Mouse (Mus musculus) CH12.LX (cell line): ENCODE results near the gene Arhgef3. TPM values are rescaled to one million over a fixed set of nuclear protein-coding genes. Genes with fewer than 3 reads are reported as not detected.

ENCODE experiments used
- DNase-seq: peaks from one replicate; pipeline ENCODE4 v3.0.0-alpha.2; 2013; ENCODE audit errors: extremely low read depth
- H3K27ac ChIP-seq: 2 replicates; pipeline ENCODE4 v1.5.1; 2012; ENCODE audit warnings: low read depth, mild to moderate bottlenecking, control low read depth, moderate library complexity; ENCODE audit not compliant: insufficient read depth
- H3K27me3 ChIP-seq: replicated peaks from 2 replicates; pipeline ENCODE3; 2012; ENCODE audit warnings: inconsistent platforms
- H3K36me3 ChIP-seq, 2 experiments: replicated peaks in 1 of 2; 2 replicates each; pipeline versions ENCODE3 to v1.6.1; 2012; ENCODE audit warnings: inconsistent platforms in 1 of 2, low read length in 1 of 2, mild to moderate bottlenecking in 1 of 2, mixed read lengths in 1 of 2, moderate library complexity in 1 of 2; ENCODE audit not compliant: control insufficient read depth in 1 of 2, insufficient read depth in 1 of 2
- H3K4me1 ChIP-seq, 2 experiments: 2 replicates each; pipeline ENCODE4 v1.6.1; 2012; ENCODE audit warnings: inconsistent platforms in 1 of 2, moderate library complexity in 1 of 2; ENCODE audit not compliant: insufficient read depth in 2 of 2, control insufficient read depth in 1 of 2
- H3K4me2 ChIP-seq: 2 replicates; pipeline ENCODE4 v1.6.1; 2012; ENCODE audit warnings: low read depth, mild to moderate bottlenecking, control low read depth; ENCODE audit not compliant: poor library complexity, insufficient read depth, severe bottlenecking
- H3K4me3 ChIP-seq, 3 experiments: fragments of 150-350 bp in 1 of 3; sonication (generic) in 1 of 3; replicated peaks in 1 of 3; 2 replicates each; pipeline versions ENCODE3 to v1.5.1; 2011 to 2012; ENCODE audit warnings: low read depth in 2 of 3, low read length in 2 of 3, mild to moderate bottlenecking in 2 of 3, moderate library complexity in 2 of 3, control low read depth in 1 of 3, improper control_type of control experiment in 1 of 3, inconsistent platforms in 1 of 3, mixed read lengths in 1 of 3; ENCODE audit not compliant: poor library complexity in 1 of 3
- H3K79me2 ChIP-seq: replicated peaks from 2 replicates; pipeline ENCODE4 v1.6.1; 2012; ENCODE audit warnings: mild to moderate bottlenecking, moderate library complexity; ENCODE audit not compliant: control insufficient read depth, poor library complexity, insufficient read depth, severe bottlenecking; ENCODE audit errors: extremely low read depth
- H3K9ac ChIP-seq: 2 replicates; pipeline ENCODE4 v1.6.1; 2012; ENCODE audit warnings: low read depth, mild to moderate bottlenecking, control low read depth, moderate library complexity; ENCODE audit not compliant: insufficient read depth
- H3K9me3 ChIP-seq: replicated peaks from 2 replicates; pipeline ENCODE3; 2012; ENCODE audit warnings: low read length, inconsistent platforms, mixed read lengths
- ELF1 ChIP-seq: IDR thresholded peaks from 2 replicates; pipeline ENCODE4 v1.6.1; 2014; ENCODE audit warnings: low read depth, mild to moderate bottlenecking, inconsistent platforms, low read length, improper control_type of control experiment
- ETS1 ChIP-seq: conservative IDR thresholded peaks from 2 replicates; pipeline ENCODE4 v1.6.1; 2012; ENCODE audit warnings: low read depth, mild to moderate bottlenecking, inconsistent platforms, low read length, improper control_type of control experiment, moderate library complexity
- IRF4 ChIP-seq: IDR thresholded peaks from 2 replicates; pipeline ENCODE4 v1.6.1; 2014; ENCODE audit warnings: low read depth, mild to moderate bottlenecking, inconsistent platforms, low read length, improper control_type of control experiment
- KAT2A ChIP-seq: IDR thresholded peaks from 2 replicates; pipeline ENCODE4 v1.6.1; 2012; ENCODE audit warnings: low read length, improper control_type of control experiment, inconsistent platforms; ENCODE audit not compliant: insufficient replicate concordance
- MAX ChIP-seq: IDR thresholded peaks from 2 replicates; pipeline ENCODE4 v1.6.1; 2011; ENCODE audit warnings: low read length, improper control_type of control experiment
- MAZ ChIP-seq: IDR thresholded peaks from 2 replicates; pipeline ENCODE4 v1.6.1; 2012; ENCODE audit warnings: low read depth, mild to moderate bottlenecking, inconsistent platforms, low read length, improper control_type of control experiment, moderate library complexity
- MXI1 ChIP-seq: IDR thresholded peaks from 2 replicates; pipeline ENCODE4 v1.6.1; 2011; ENCODE audit warnings: mild to moderate bottlenecking, low read depth, low read length, improper control_type of control experiment
- NELFE ChIP-seq: IDR thresholded peaks from 2 replicates; pipeline ENCODE4 v1.6.1; 2011; ENCODE audit warnings: low read depth, low read length, improper control_type of control experiment
- PAX5 ChIP-seq: IDR thresholded peaks from 2 replicates; pipeline ENCODE4 v1.6.1; 2012; ENCODE audit warnings: low read length, inconsistent platforms, mixed read lengths
- POLR2A ChIP-seq: IDR thresholded peaks from 2 replicates; pipeline ENCODE4 v1.6.1; 2011; ENCODE audit warnings: low read depth, mild to moderate bottlenecking, improper control_type of control experiment, low read length
- POLR2AphosphoS2 ChIP-seq: IDR thresholded peaks from 2 replicates; pipeline ENCODE4 v1.6.1; 2011; ENCODE audit warnings: low read depth, low read length, improper control_type of control experiment
- RCOR1 ChIP-seq: conservative IDR thresholded peaks from 2 replicates; pipeline ENCODE4 v1.6.1; 2012; ENCODE audit warnings: low read depth, mild to moderate bottlenecking, inconsistent platforms, low read length, improper control_type of control experiment
- SIN3A ChIP-seq: IDR thresholded peaks from 2 replicates; pipeline ENCODE4 v1.6.1; 2012; ENCODE audit warnings: low read length, improper control_type of control experiment, inconsistent platforms
- SMC3 ChIP-seq: IDR thresholded peaks from 2 replicates; pipeline ENCODE4 v1.6.1; 2011; ENCODE audit warnings: low read depth, low read length, improper control_type of control experiment
- TBP ChIP-seq: conservative IDR thresholded peaks from 2 replicates; pipeline ENCODE4 v1.6.1; 2011; ENCODE audit warnings: low read depth, low read length, improper control_type of control experiment
- UBTF ChIP-seq: IDR thresholded peaks from 2 replicates; pipeline ENCODE4 v1.6.1; 2012; ENCODE audit warnings: low read depth, mild to moderate bottlenecking, inconsistent platforms, low read length, improper control_type of control experiment, moderate library complexity
- USF2 ChIP-seq: conservative IDR thresholded peaks from 2 replicates; pipeline ENCODE4 v1.6.1; 2011; ENCODE audit warnings: low read depth, low read length, improper control_type of control experiment
- dilution Hi-C: fragments of 300-500 bp; cut with MboI; formaldehyde crosslinking; loops from 2 replicates; pipeline ENCODE4 v1.14.3; 2020; ENCODE audit warnings: low sequenced_read_pairs; ENCODE audit not compliant: extremely low pct_unique_long_range_greater_than_20kb, extremely low pct_ligation_motif_present
- in situ Hi-C: fragments of 300-500 bp; cut with MboI; formaldehyde crosslinking; loops from 3 replicates; pipeline ENCODE4 v1.14.3; 2019; ENCODE audit warnings: low sequenced_read_pairs, low pct_ligation_motif_present, low pct_unique_long_range_greater_than_20kb, mixed read lengths
- polyA plus RNA-seq: library from polyadenylated mRNA; unstranded; fragments of >175 nt; gene quantifications from 2 replicates; pipeline ENCODE4 v1.2.1, GENCODE M21; 2012; ENCODE audit warnings: low read depth; ENCODE audit not compliant: insufficient read length
- total RNA-seq, 2 experiments: library from RNA; depleted of rRNA; stranded (reverse); fragments of 300-350 nt in 1 of 2; fragments of >200 nt in 1 of 2; gene quantifications; 2 replicates each; pipeline ENCODE4 v1.2.3; 2012 to 2014

The Arhgef3 gene
- total and polyA plus RNA-seq, 3 experiments = 0.51 to 0.64 (median 0.62) TPM

DNA sequence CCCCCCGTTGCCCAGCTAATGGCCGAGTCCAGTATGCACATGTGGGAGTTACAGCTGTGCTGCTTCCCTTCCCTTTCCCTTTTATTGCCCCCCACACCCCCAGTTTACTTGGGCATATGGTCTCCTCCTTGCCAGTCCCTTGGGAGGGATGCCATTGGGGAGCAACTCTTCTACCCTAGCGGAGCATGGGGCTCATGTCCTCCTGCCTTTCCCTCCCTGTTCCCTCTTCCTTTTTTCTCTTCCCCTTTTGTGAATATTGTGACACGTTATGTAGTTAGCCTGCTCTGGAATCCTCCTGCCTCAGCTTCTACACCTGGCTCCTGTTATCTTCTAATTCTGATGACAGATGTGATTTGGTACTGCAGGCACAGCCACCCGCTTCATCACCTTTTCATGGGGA, 28.0 kb downstream of the Arhgef3 start:
- Histone ChIP-seq H3K4me2 (no peak overlapping the region), H3K4me1 (peaks cover 4 to 28% of the 10 kb centered on the region in 2 experiments), H3K27ac (no peak overlapping the region), H3K36me3 (no peaks in the 10 kb centered on the region), H3K27me3 (no peaks in the 10 kb centered on the region), H3K9me3 (no peaks in the 10 kb centered on the region), H3K9ac (no peak overlapping the region), H3K4me3 (no peak overlapping the region), H3K79me2 (no peaks in the 10 kb centered on the region)
- peak; percentile 9 for DNase-seq
- TF ChIP-seq MAX (no peak), TBP (no peak), KAT2A (no peak), PAX5 (no peak), USF2 (no peak), NELFE (no peak), IRF4 (no peak), ETS1 (no peak), MAZ (no peak), ELF1 (no peak), RCOR1 (no peak), SMC3 (no peak)
- in situ Hi-C loops = no loop called here
- dilution Hi-C loops = no loop called here

DNA sequence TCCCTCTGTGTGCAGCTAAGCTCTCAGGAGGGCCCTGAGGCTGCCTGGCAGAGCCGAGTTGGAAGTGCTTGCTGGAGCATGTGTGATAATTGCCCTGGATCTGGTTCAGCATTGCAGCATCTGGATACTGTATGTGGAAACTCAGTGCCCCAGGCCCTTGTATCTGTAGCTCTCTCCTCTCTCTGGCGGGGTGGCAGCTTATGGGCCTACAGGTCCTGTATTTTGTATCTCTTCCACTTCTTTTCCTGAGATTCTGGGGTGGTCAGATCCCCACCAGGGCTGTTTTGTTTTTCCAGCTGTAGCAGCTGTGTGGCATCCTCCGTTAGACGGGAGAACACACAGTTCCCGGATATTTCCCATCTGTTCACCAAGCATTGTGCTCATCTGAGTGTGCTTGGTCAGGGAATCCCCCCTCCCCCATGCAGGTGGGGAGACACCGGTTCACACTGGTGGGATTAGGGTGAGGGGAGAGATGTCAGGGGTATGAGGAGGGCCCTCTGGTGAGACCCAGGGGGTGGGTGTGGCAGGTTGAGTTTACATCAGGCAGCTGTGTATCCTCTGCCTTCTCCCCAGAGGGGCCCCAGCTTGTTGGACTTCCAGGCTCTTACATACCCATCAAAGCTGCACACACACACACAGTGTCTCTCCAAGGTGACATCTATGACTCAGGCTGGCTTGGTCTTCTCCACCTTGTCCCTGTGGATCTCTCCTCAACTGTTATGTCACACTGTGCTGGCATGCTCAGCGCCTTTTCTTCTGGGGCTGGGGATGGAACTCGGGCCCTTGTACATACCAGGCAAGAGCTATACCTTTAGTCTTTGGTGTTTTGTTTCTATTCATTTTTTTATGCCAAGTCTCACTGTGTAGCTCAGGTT, 30.7 kb downstream of the Arhgef3 start:
- dilution Hi-C loops (no loop called here), in situ Hi-C loops (no loop called here)
- Histone ChIP-seq H3K9ac (no peak overlapping the region), H3K4me3 (no peak overlapping the region), H3K9me3 (no peaks in the 10 kb centered on the region), H3K27me3 (no peaks in the 10 kb centered on the region), H3K36me3 (no peaks in the 10 kb centered on the region), H3K4me1 (peaks cover 4 to 28% of the 10 kb centered on the region in 2 experiments), H3K27ac (no peak overlapping the region), H3K4me2 (no peak overlapping the region), H3K79me2 (no peaks in the 10 kb centered on the region)
- no peak for DNase-seq
- no peak for TF ChIP-seq SMC3
- no peak for TF ChIP-seq IRF4
- no peak for TF ChIP-seq POLR2A
- no peak for TF ChIP-seq MAX
- TF ChIP-seq POLR2AphosphoS2 = no peak
- TF ChIP-seq RCOR1 = no peak
- no peak for TF ChIP-seq ELF1
- TF ChIP-seq SIN3A = no peak
- no peak for TF ChIP-seq UBTF
- no peak for TF ChIP-seq MXI1
